Mouse (Mus musculus) spleen, adult 2 months (tissue): ENCODE measurements around the gene 4933428G20Rik. TPM values are rescaled to one million over a fixed set of nuclear protein-coding genes. Genes with fewer than 3 reads are reported as not detected.

Experiments used
- DNase-seq, 2 experiments: peaks; one replicate each; pipeline versions ENCODE4 v3.0.0 to v3.0.0-alpha.2; 2012 to 2021; ENCODE audit warnings: low spot score in 2 of 2, low read depth in 1 of 2
- H3K27ac ChIP-seq: fragments of 200-500 bp; 2 replicates; pipeline ENCODE4 v1.5.1; 2012; ENCODE audit warnings: low read length, inconsistent platforms; ENCODE audit not compliant: insufficient read depth
- H3K27me3 ChIP-seq: fragments of 200-500 bp; 2 replicates; pipeline ENCODE4 v1.6.1; 2012; ENCODE audit warnings: mild to moderate bottlenecking, moderate library complexity, low read length, inconsistent platforms; ENCODE audit not compliant: control insufficient read depth, insufficient read depth
- H3K36me3 ChIP-seq: fragments of 200-500 bp; 2 replicates; pipeline ENCODE4 v1.6.1; 2012; ENCODE audit warnings: mild to moderate bottlenecking, low read length, inconsistent platforms; ENCODE audit not compliant: control insufficient read depth, insufficient read depth
- H3K4me1 ChIP-seq: fragments of 200-500 bp; 2 replicates; pipeline ENCODE4 v1.6.1; 2011; ENCODE audit warnings: inconsistent platforms; ENCODE audit not compliant: control insufficient read depth, insufficient read depth, insufficient read length
- H3K4me3 ChIP-seq: fragments of 200-500 bp; 2 replicates; pipeline ENCODE4 v1.5.1; 2011; ENCODE audit warnings: mild to moderate bottlenecking, inconsistent platforms; ENCODE audit not compliant: insufficient read depth, insufficient read length; ENCODE audit errors: extremely low read depth
- CTCF ChIP-seq: fragments of 200-500 bp; IDR thresholded peaks from 2 replicates; pipeline ENCODE4 v1.5.1; 2011; ENCODE audit warnings: mild to moderate bottlenecking, inconsistent platforms; ENCODE audit not compliant: insufficient read depth, insufficient read length, insufficient replicate concordance; ENCODE audit errors: extremely low read depth
- POLR2A ChIP-seq: fragments of 200-500 bp; IDR thresholded peaks from 2 replicates; pipeline ENCODE4 v1.6.1; 2011; ENCODE audit warnings: low read depth, low read length, inconsistent platforms
- WGBS: fragments of 180-500 bp; shearing (Covaris S2); methylation state at CpG from one replicate; pipeline ENCODE4 v1.1.7; 2018; 5-methylcytosine and 5-hydroxymethylcytosine counted together
- polyA plus RNA-seq: library from polyadenylated mRNA; depleted of rRNA; stranded (reverse); fragments of >200 nt; gene quantifications from 2 replicates; pipeline ENCODE4 v1.2.3, GENCODE M21; 2012

4933428G20Rik gene
- polyA plus RNA-seq, 1 experiment = not detected

GRCm38 (mm10) chr11:97511661-97512369, 11.7 kb upstream of the 4933428G20Rik start:
- peak overlapping the region; percentile 51 for H3K4me3 ChIP-seq
- H3K27me3 ChIP-seq = no peaks in the 10 kb centered on the region
- H3K4me1 ChIP-seq = peaks cover 11% of the 10 kb centered on the region; the same call in 1 of the 2 replicates
- no peaks in the 10 kb centered on the region for H3K36me3 ChIP-seq
- peak; percentile 35 to 66 for DNase-seq
- TF ChIP-seq POLR2A (no peak), CTCF (no peak)
- 31% methylated on average over 13 of the region's 13 CpGs for WGBS
- H3K27ac ChIP-seq = peak overlapping the region; percentile 71

- H3K27me3 ChIP-seq = no peaks in the 10 kb centered on the region
- H3K27ac ChIP-seq = 0 out of 2 replicates have a peak overlapping the region, but pooled peaks have one; percentile 5
- H3K36me3 ChIP-seq = no peaks in the 10 kb centered on the region
- DNase-seq = peak in 1 of 2 experiments; percentile 63
- H3K4me3 ChIP-seq = no peak overlapping the region
- TF ChIP-seq CTCF = peak; percentile 64; the same call in 1 of the 2 replicates
- TF ChIP-seq POLR2A = no peak
- H3K4me1 ChIP-seq = peaks cover 11% of the 10 kb centered on the region; the same call in 1 of the 2 replicates
- WGBS = 41% methylated on average over 10 of the region's 10 CpGs
Observed at GRCm38 (mm10) chr11:97510966-97511660, 11.0 kb upstream of the 4933428G20Rik start.

DNA sequence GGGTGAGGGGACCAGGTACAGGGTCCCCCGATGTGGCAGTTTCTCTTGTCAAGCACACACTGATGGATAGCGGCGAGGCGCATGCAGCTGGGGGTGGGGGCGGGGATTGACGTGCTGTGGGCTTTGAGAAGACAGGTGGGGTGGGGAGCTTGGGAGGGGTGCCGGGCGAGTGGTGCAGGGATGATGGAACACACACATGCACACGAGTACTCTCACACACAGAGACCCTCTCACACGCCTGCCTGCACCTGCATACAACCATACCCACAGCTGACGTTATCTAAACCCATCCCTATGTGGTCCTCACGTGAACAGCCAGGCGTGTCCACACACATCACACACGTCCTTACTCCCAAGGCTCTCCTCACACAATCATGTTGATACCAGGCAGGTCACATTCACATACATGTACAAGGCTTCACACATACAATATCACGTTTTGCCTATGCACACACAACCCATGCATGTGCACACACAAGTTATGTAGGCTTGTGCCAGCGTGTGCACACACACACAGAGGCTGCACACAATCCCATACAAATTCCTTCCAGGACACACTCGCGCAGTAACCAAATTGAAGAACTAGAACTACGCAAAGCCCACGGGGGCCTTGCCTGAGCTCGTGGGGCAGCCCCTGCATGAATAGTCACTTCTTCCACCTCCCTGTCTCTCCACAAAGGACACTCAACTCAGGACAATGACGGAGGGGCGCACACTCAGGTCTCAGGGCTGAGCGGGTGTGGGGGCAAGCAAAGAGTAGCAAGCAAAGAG, 9.8 kb upstream of the 4933428G20Rik start:
- TF ChIP-seq CTCF = no peak
- no peak for TF ChIP-seq POLR2A
- no peak overlapping the region for H3K27ac ChIP-seq
- DNase-seq = no peak

GRCm38 (mm10) chr11:97509058-97509457, 8.9 kb upstream of the 4933428G20Rik start:
- H3K27ac ChIP-seq = no peak overlapping the region
- H3K4me3 ChIP-seq = no peak overlapping the region
- DNase-seq = no peak
- no peaks in the 10 kb centered on the region for H3K36me3 ChIP-seq
- H3K27me3 ChIP-seq = no peaks in the 10 kb centered on the region
- peaks cover 11% of the 10 kb centered on the region; the same call in 1 of the 2 replicates for H3K4me1 ChIP-seq
- TF ChIP-seq CTCF (no peak), POLR2A (no peak)
- WGBS = 17% methylated on average over 5 of the region's 5 CpGs

More for the DNA sequence above, 9.8 kb upstream of the 4933428G20Rik start:
- no peaks in the 10 kb centered on the region for H3K27me3 ChIP-seq
- peaks cover 11% of the 10 kb centered on the region; the same call in 1 of the 2 replicates for H3K4me1 ChIP-seq
- no peaks in the 10 kb centered on the region for H3K36me3 ChIP-seq
- no peak overlapping the region for H3K4me3 ChIP-seq
- 55% methylated on average over 24 of the region's 24 CpGs for WGBS

- H3K4me3 ChIP-seq = no peak overlapping the region
- DNase-seq = no peak
- no peaks in the 10 kb centered on the region for H3K36me3 ChIP-seq
- H3K27me3 ChIP-seq = no peaks in the 10 kb centered on the region
- 46% methylated on average over 3 of the region's 3 CpGs for WGBS
- TF ChIP-seq POLR2A (no peak), CTCF (no peak)
- no peak overlapping the region for H3K27ac ChIP-seq
- H3K4me1 ChIP-seq = peaks cover 11% of the 10 kb centered on the region; the same call in 1 of the 2 replicates
Observed at GRCm38 (mm10) chr11:97508198-97508597, 8.1 kb upstream of the 4933428G20Rik start.

DNA sequence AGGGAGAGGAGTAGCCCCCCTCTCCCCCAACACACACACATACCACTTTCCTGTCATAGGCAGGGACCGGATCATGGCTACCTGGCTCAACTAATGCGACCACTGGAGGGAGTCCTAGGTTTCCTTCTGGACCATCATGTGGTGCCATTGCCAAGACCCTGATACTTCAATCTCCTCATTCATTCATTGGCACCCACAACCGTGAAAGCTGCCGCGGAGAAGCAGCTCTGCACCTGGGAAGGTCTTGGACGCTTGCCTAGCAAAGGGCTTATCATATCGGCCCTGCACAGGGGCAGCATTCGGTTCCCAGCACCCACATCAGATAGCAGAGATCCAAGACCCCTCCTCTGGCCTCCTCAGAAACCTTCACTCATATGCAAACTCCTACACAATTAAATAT, 6.2 kb upstream of the 4933428G20Rik start:
- Histone ChIP-seq H3K27me3 (no peaks in the 10 kb centered on the region), H3K4me1 (no peaks in the 10 kb centered on the region), H3K36me3 (no peaks in the 10 kb centered on the region), H3K4me3 (no peak overlapping the region), H3K27ac (no peak overlapping the region)
- TF ChIP-seq POLR2A = no peak
- 74% methylated on average over 8 of the region's 8 CpGs for WGBS
- DNase-seq = no peak
